Mouse (Mus musculus) stomach, embryonic 14.5 days (tissue): ENCODE measurements around the gene Ttc8. TPM values are rescaled to one million over a fixed set of nuclear protein-coding genes. Genes with fewer than 3 reads are reported as not detected.
A peak's percentile ranks its signal among the peaks of the same experiment; 100 is the strongest.

Experiments used
- ATAC-seq: fragments of 200-750 bp; cut with Nextera tagmentation; 2 replicates; pipeline ENCODE4 v1.8.0; 2017; ENCODE audit warnings: low read depth, moderate TSS enrichment; ENCODE audit not compliant: insufficient number of reproducible peaks, insufficient read depth, low FRiP score
- H3K27ac ChIP-seq: fragments of 300-500 bp; sonication (generic); 2 replicates; pipeline ENCODE4 v1.5.1; 2014; ENCODE audit warnings: mild to moderate bottlenecking, low read length, moderate library complexity, mixed read lengths
- H3K27me3 ChIP-seq: fragments of 300-500 bp; sonication (generic); 2 replicates; pipeline ENCODE4 v1.6.1; 2014; ENCODE audit warnings: low read length, control low read depth, mixed read lengths; ENCODE audit not compliant: control insufficient read depth, insufficient read depth
- H3K36me3 ChIP-seq: fragments of 300-500 bp; sonication (generic); 2 replicates; pipeline ENCODE4 v1.6.1; 2014; ENCODE audit warnings: mild to moderate bottlenecking, control low read depth, low read length, moderate library complexity, mixed read lengths; ENCODE audit not compliant: control insufficient read depth, insufficient read depth
- H3K4me1 ChIP-seq: fragments of 300-500 bp; sonication (generic); 2 replicates; pipeline ENCODE4 v1.6.1; 2014; ENCODE audit warnings: low read length, control low read depth, mixed read lengths; ENCODE audit not compliant: control insufficient read depth, insufficient read depth
- H3K4me2 ChIP-seq: fragments of 300-500 bp; sonication (generic); replicated peaks from 2 replicates; pipeline ENCODE4 v1.6.1; 2014; ENCODE audit warnings: low read depth, low read length, control low read depth
- H3K4me3 ChIP-seq: fragments of 300-500 bp; sonication (generic); 2 replicates; pipeline ENCODE4 v1.5.1; 2014; ENCODE audit warnings: low read depth, low read length, control low read depth
- H3K9ac ChIP-seq: fragments of 300-500 bp; sonication (generic); replicated peaks from 2 replicates; pipeline ENCODE4 v1.6.1; 2014; ENCODE audit warnings: low read depth, mild to moderate bottlenecking, control low read depth, low read length, moderate library complexity, mixed read lengths
- H3K9me3 ChIP-seq: fragments of 300-500 bp; sonication (generic); 2 replicates; pipeline ENCODE4 v1.6.1; 2016; ENCODE audit warnings: low read depth, low read length, control low read depth; ENCODE audit not compliant: control insufficient read depth
- WGBS: fragments of 180-500 bp; shearing (Covaris S2); extraction: QIAGEN DNeasy Blood & Tissue Kit; methylation state at CpG from one replicate; pipeline ENCODE4 v1.1.7; 2014; 5-methylcytosine and 5-hydroxymethylcytosine counted together
- polyA plus RNA-seq: library from polyadenylated mRNA; unstranded; fragments of >200 nt; fragmentation: Nextera tagmentation; extraction: Ambion mirVana; gene quantifications from 2 replicates; pipeline ENCODE4 v1.2.1, GENCODE M21; 2014

Ttc8 gene
- polyA plus RNA-seq, 1 experiment from 2014 or later = 33.2 TPM

DNA sequence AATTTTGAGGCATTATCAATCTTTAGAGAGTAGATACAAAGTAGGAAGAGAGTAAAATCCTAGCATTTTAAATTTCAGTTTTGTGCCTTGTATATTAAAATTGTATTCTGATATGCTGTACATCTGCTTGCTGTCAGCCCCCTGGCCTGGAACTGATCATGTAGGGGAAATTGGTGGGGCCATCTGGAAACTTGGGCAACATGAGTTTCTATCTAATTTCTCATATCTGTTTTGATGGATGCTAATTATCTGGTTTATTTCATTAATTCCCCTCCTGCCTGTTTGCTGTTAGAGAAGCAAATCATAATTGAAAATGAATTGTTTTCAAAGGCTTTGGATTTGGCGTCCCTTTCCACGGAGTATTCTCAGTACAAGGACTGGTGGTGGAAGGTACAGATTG lies 36.6 kb downstream of the Ttc8 start:
- Histone ChIP-seq H3K36me3 (no peaks in the 10 kb centered on the region), H3K9me3 (no peaks in the 10 kb centered on the region), H3K27ac (peak overlapping the region; percentile 15; the same call in 1 of the 2 replicates), H3K4me2 (no peak overlapping the region), H3K27me3 (no peaks in the 10 kb centered on the region), H3K4me3 (no peak overlapping the region), H3K9ac (no peak overlapping the region), H3K4me1 (no peaks in the 10 kb centered on the region)
- 82% methylated on average over 2 of the region's 2 CpGs for WGBS
- no peak for ATAC-seq

DNA sequence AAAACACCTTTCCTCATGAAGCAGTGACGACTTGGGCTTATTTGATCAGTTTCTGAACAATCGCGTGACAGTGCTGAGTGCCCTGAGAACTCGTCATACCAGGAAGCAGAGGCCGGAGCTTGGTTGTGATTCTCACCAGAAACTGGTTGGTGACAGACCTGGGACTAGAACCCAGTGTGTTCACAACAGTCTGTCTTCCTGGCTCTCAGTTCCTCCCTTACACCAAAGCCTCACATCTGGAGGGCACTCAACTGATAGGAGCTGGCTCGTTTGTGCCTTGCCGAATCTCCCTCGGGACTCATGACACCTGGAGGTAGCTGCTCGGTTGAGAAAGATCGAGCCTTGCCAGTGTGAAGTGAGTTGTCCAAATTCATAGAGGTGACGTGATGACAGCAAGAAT lies 37.1 kb downstream of the Ttc8 start:
- Histone ChIP-seq H3K4me3 (no peak overlapping the region), H3K36me3 (no peaks in the 10 kb centered on the region), H3K4me2 (no peak overlapping the region), H3K9me3 (no peaks in the 10 kb centered on the region), H3K27ac (peak overlapping the region; percentile 10; the same call in 1 of the 2 replicates), H3K9ac (no peak overlapping the region), H3K4me1 (no peaks in the 10 kb centered on the region), H3K27me3 (no peaks in the 10 kb centered on the region)
- 82% methylated on average over 11 of the region's 11 CpGs for WGBS
- ATAC-seq = no peak

DNA sequence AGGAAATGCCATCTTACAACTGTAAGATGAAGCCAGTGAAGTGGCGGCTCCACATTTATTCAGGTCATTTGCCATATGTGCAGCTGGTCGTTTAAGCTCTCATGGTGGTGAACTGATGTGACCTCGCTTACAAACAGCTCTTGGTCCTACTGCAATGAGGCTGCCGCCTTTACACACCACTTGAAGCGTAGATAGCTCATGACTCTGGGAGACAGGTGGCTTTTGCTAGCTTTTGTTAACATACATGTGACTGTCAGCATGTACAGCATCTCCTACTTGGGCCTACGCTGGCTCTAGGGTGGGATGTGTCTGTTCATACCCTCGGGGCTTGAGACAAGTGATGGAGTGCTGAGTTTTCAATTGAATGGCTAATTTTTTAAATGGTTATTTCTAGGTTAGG lies 40.6 kb downstream of the Ttc8 start:
- H3K9me3 ChIP-seq = no peaks in the 10 kb centered on the region
- no peaks in the 10 kb centered on the region for H3K36me3 ChIP-seq
- H3K4me2 ChIP-seq = no peak overlapping the region
- no peaks in the 10 kb centered on the region for H3K4me1 ChIP-seq
- H3K27me3 ChIP-seq = no peaks in the 10 kb centered on the region
- 76% methylated on average over 7 of the region's 7 CpGs for WGBS
- no peak for ATAC-seq
- H3K9ac ChIP-seq = no peak overlapping the region
- no peak overlapping the region for H3K27ac ChIP-seq
- no peak overlapping the region for H3K4me3 ChIP-seq

DNA sequence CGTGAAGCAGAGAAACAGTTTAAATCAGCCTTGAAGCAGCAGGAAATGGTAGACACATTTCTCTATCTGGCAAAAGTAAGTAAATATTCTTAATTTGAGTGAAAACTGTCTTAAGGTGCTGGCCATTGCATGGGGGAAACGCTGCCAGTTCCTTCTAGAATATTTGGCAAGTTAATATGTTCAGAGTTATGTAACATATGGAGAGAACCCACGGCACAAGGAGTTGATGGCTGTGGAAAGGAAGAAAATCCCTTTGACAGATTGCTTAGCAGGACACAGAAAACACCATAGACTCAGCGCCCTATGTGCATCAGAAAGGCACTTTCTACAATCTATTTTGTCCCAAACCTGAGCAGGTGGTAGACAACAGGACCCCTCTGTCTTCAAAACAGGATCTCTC lies 41.0 kb downstream of the Ttc8 start:
- 82% methylated on average over 4 of the region's 4 CpGs for WGBS
- no peak for ATAC-seq
- Histone ChIP-seq H3K9ac (no peak overlapping the region), H3K9me3 (no peaks in the 10 kb centered on the region), H3K4me1 (no peaks in the 10 kb centered on the region), H3K36me3 (no peaks in the 10 kb centered on the region), H3K27ac (no peak overlapping the region), H3K4me2 (no peak overlapping the region), H3K27me3 (no peaks in the 10 kb centered on the region), H3K4me3 (no peak overlapping the region)

DNA sequence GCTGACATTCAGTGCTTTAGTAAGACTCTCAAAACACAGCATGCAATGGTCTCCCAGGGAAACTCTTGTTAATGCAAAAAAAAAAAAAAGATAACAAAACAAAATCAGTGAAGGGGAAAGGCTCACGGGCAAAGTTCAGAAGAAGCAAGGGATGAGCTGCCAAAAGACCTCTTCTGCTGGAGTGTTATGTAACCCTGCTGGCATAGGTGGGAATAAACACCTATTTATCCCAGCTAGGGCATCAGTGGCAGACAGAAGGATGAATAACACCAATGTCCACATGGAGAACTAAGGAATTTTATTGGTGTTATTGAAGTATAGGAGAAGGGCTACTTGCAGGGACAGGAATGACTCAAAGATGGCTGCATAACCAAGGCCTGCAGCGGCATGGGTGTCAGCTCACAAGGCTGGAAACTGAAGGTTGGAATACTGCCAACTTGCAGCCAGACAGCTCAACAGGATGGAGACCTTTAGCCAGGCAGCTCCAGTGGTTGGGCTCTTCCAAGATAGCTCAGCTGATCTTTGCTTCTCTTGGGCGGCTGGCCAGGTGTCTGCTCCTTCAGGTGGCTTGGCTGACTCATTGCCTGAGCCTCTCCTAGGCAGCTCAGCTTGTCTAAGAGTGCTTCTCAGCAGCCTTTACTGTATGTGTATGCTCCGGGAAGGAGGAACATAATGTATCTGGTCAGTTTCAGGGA lies 45.2 kb downstream of the Ttc8 start:
- no peaks in the 10 kb centered on the region for H3K27me3 ChIP-seq
- no peak overlapping the region for H3K9ac ChIP-seq
- ATAC-seq = no peak
- WGBS = 70% methylated on average over 4 of the region's 4 CpGs
- no peak overlapping the region for H3K4me2 ChIP-seq
- H3K27ac ChIP-seq = no peak overlapping the region
- no peak overlapping the region for H3K4me3 ChIP-seq
- H3K36me3 ChIP-seq = no peaks in the 10 kb centered on the region
- no peaks in the 10 kb centered on the region for H3K9me3 ChIP-seq
- H3K4me1 ChIP-seq = no peaks in the 10 kb centered on the region

DNA sequence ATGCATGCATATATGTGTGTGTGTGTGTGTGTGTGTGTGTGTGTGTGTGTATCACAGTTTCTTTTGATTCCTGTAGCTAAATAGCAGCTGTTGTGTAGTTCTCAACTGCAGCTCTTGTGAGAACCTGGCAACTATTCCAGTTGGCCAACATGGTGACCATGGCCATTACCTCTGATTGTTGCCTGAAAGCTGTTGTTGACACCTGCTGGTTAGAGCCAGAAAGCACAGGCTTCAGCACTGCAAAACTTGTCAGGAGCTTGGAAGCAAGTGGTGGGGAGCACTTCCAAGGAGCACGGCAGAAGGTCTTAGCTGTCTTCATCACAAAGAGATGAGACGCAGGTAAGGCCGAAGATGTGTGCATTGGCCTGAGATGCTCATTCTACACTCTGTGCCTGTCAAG lies 51.9 kb downstream of the Ttc8 start:
- Histone ChIP-seq H3K27me3 (no peaks in the 10 kb centered on the region), H3K4me3 (no peak overlapping the region), H3K9ac (no peak overlapping the region), H3K36me3 (no peaks in the 10 kb centered on the region; the same call in 1 of the 2 replicates), H3K4me2 (no peak overlapping the region), H3K4me1 (no peaks in the 10 kb centered on the region), H3K27ac (no peak overlapping the region), H3K9me3 (no peaks in the 10 kb centered on the region)
- ATAC-seq = no peak
- 98% methylated on average over 3 of the region's 3 CpGs for WGBS

DNA sequence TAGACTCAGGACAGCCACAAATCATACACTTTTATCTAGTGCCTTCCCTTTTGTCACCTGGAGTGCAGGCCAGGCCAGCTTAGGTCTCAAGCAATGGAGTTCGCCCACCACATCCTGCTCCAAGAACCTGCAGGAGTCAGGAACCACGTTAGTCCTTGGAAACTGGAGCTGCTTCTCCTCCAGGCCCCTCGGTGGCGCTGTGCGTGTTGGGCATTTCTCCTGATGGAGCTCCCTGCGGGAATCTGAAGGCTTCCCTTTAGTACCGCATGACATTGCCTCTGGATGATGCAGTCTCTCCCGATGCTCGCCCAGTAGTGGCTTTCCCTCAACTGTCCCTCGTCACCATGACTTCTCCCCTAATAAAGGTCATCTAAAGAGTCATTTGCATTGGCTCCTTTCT lies 53.1 kb downstream of the Ttc8 start:
- Histone ChIP-seq H3K27me3 (no peaks in the 10 kb centered on the region), H3K9me3 (no peaks in the 10 kb centered on the region), H3K4me3 (no peak overlapping the region), H3K27ac (no peak overlapping the region), H3K9ac (no peak overlapping the region), H3K4me2 (no peak overlapping the region), H3K4me1 (no peaks in the 10 kb centered on the region), H3K36me3 (no peaks in the 10 kb centered on the region; the same call in 1 of the 2 replicates)
- WGBS = 84% methylated on average over 10 of the region's 10 CpGs
- no peak for ATAC-seq

DNA sequence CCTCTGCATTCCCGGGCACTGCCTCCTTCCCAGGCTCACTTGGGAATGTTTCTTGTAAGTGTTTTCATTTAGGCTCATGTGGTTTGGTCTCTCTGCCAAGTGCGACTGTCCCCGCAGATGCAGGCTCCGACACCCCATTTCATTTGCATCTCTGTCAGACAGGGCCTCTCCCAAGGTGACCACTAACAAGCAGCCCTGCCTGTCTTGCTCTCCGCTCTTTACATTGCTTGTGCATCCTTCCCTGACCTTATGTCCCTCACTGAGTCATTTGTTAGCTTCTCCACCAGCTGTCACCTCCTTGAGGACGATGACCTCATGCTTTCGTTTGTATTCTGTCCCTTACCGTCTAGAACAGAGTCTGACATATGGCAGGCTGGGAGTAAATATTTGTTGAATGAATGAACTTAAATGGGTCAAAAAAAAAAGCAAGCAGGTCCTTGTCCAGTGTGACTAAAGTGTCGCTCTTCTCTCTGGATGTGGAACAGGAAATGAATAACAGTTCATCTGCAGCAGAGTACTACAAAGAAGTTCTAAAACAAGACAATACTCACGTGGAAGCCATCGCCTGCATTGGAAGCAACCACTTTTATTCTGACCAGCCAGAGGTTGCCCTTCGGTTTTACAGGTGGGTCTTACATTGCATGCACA lies 53.9 kb downstream of the Ttc8 start:
- H3K9ac ChIP-seq = no peak overlapping the region
- ATAC-seq = no peak

More for the DNA sequence above, 53.9 kb downstream of the Ttc8 start:
- WGBS = 48% methylated on average over 12 of the region's 12 CpGs
- no peak overlapping the region for H3K4me2 ChIP-seq
- no peak overlapping the region for H3K27ac ChIP-seq
- no peaks in the 10 kb centered on the region for H3K4me1 ChIP-seq
- H3K36me3 ChIP-seq = no peaks in the 10 kb centered on the region; the same call in 1 of the 2 replicates
- no peaks in the 10 kb centered on the region for H3K27me3 ChIP-seq
- no peaks in the 10 kb centered on the region for H3K9me3 ChIP-seq
- H3K4me3 ChIP-seq = no peak overlapping the region
